Mouse (Mus musculus): ENCODE data around the gene Cdc73. TPM values are rescaled to one million over a fixed set of nuclear protein-coding genes. Genes with fewer than 3 reads are reported as not detected.
"Not testable (repeated sequence)": the region's sequence is repeated elsewhere in the genome, so short reads cannot be mapped to it uniquely, and the experiment has no call there.

The Cdc73 gene
- total RNA-seq (2021), result 10 to 100 TPM; 50.4 to 58.1 TPM

GRCm38 (mm10) chr1:143702741-143703262, at the start of gene Cdc73:
TSS of gene Cdc73 (minus strand) at chr1:143702893.
- intact Hi-C loops (cut with DNase I), result no loop called here
- DNase-seq, result peak; percentile 93

GRCm38 (mm10) chr1:143745871-143746270, 43.2 kb upstream of the Cdc73 start:
- no peak for DNase-seq
- intact Hi-C loops (cut with DNase I), result no loop called here

- intact Hi-C loops (cut with DNase I), result no loop called here
- no peak for DNase-seq
Observed at GRCm38 (mm10) chr1:143742186-143742585, 39.5 kb upstream of the Cdc73 start.

- intact Hi-C loops (cut with DNase I), result no loop called here
- no peak for DNase-seq
Observed at GRCm38 (mm10) chr1:143741331-143741730, 38.6 kb upstream of the Cdc73 start.

- DNase-seq, result peak; percentile 20
- intact Hi-C loops (cut with DNase I), result no loop called here
Observed at GRCm38 (mm10) chr1:143740581-143740980, 37.9 kb upstream of the Cdc73 start.

- intact Hi-C loops (cut with DNase I), result no loop called here
- peak; percentile 87 for DNase-seq
Observed at GRCm38 (mm10) chr1:143739361-143740350, 37.0 kb upstream of the Cdc73 start.

- DNase-seq, result no peak
- intact Hi-C loops (cut with DNase I), result no loop called here
Observed at GRCm38 (mm10) chr1:143738811-143739210, 36.1 kb upstream of the Cdc73 start.

GRCm38 (mm10) chr1:143733914-143734410, 31.3 kb upstream of the Cdc73 start:
- intact Hi-C loops (cut with DNase I), result no loop called here

GRCm38 (mm10) chr1:143731691-143732090, 29.0 kb upstream of the Cdc73 start:
- intact Hi-C loops (cut with DNase I), result no loop called here
- DNase-seq, result no peak

More at GRCm38 (mm10) chr1:143733914-143734410, 31.3 kb upstream of the Cdc73 start:
- DNase-seq, result no peak

- DNase-seq, result no peak
- intact Hi-C loops (cut with DNase I), result no loop called here
Observed at GRCm38 (mm10) chr1:143730899-143731298, 28.2 kb upstream of the Cdc73 start.

GRCm38 (mm10) chr1:143727701-143728445, 25.2 kb upstream of the Cdc73 start:
- intact Hi-C loops (cut with DNase I), result no loop called here
- no peak for DNase-seq

GRCm38 (mm10) chr1:143724456-143725064, 21.9 kb upstream of the Cdc73 start:
- intact Hi-C loops (cut with DNase I), result no loop called here
- DNase-seq, result no peak

- DNase-seq; intact Hi-C loops (cut with DNase I): not testable (repeated sequence)
Observed at GRCm38 (mm10) chr1:143716038-143716437, 13.3 kb upstream of the Cdc73 start, which contains the start of gene Glrx2. TSS of gene Glrx2 (plus strand) at chr1:143716338.

- DNase-seq, result no peak
- intact Hi-C loops (cut with DNase I), result no loop called here
Observed at GRCm38 (mm10) chr1:143710627-143710976, 7.9 kb upstream of the Cdc73 start.

- intact Hi-C loops (cut with DNase I), result no loop called here
- no peak for DNase-seq
Observed at GRCm38 (mm10) chr1:143709966-143710626, 7.4 kb upstream of the Cdc73 start.

GRCm38 (mm10) chr1:143708361-143708760, 5.7 kb upstream of the Cdc73 start:
- no peak for DNase-seq
- intact Hi-C loops (cut with DNase I), result no loop called here

- intact Hi-C loops (cut with DNase I), result no loop called here
Observed at GRCm38 (mm10) chr1:143707006-143707405, 4.3 kb upstream of the Cdc73 start.

GRCm38 (mm10) chr1:143702141-143702740, 452 bp downstream of the Cdc73 start:
- intact Hi-C loops (cut with DNase I), result no loop called here
- DNase-seq, result peak; percentile 18

More at GRCm38 (mm10) chr1:143707006-143707405, 4.3 kb upstream of the Cdc73 start:
- DNase-seq, result peak; percentile 3

GRCm38 (mm10) chr1:143701736-143702135, 957 bp downstream of the Cdc73 start:
- DNase-seq, result no peak
- intact Hi-C loops (cut with DNase I), result no loop called here

GRCm38 (mm10) chr1:143684849-143685248, 17.8 kb downstream of the Cdc73 start:
- intact Hi-C loops (cut with DNase I), result no loop called here
- no peak for DNase-seq

All from left cerebral cortex, postnatal 4 days (tissue).